Mouse (Mus musculus): ENCODE results near the gene Rtn4rl1. TPM values are rescaled to one million over a fixed set of nuclear protein-coding genes. Genes with fewer than 3 reads are reported as not detected.

Gene Rtn4rl1
- polyA plus RNA-seq, 1 experiment from 2014 or later = 2.0 TPM

GRCm38 (mm10) chr11:75261730-75262129, 68.1 kb downstream of the Rtn4rl1 start:
- WGBS (ENCODE audit: insufficient replicate concordance) = 72% methylated on average over 4 of the region's 4 CpGs
- Histone ChIP-seq H3K27ac (ENCODE audit: low read depth) (no peak overlapping the region), H3K9me3 (ENCODE audit: low read length) (no peaks in the 10 kb centered on the region), H3K4me3 (ENCODE audit: low read depth, low read length) (no peak overlapping the region), H3K27me3 (ENCODE audit: insufficient read depth, low read length) (no peaks in the 10 kb centered on the region), H3K4me2 (ENCODE audit: low read depth, low read length) (no peak overlapping the region), H3K4me1 (ENCODE audit: insufficient read depth) (0 out of 2 replicates have a peak, but pooled peaks cover 5% of the 10 kb centered on the region), H3K36me3 (replicated peaks; ENCODE audit: insufficient read depth, low read length) (no peaks in the 10 kb centered on the region), H3K9ac (replicated peaks) (no peak overlapping the region)
- DNase-seq = no peak
- no peak for ATAC-seq
- no peak for TF ChIP-seq EP300 (IDR thresholded peaks at IDR 0.05; ENCODE audit: low read depth)
- no peak for TF ChIP-seq CTCF (IDR thresholded peaks at IDR 0.05; ENCODE audit: low read depth)

GRCm38 (mm10) chr11:75262181-75262580, 68.6 kb downstream of the Rtn4rl1 start:
- 80% methylated on average over 3 of the region's 3 CpGs for WGBS (ENCODE audit: insufficient replicate concordance)
- Histone ChIP-seq H3K27ac (ENCODE audit: low read depth) (no peak overlapping the region), H3K9me3 (ENCODE audit: low read length) (no peaks in the 10 kb centered on the region), H3K27me3 (ENCODE audit: insufficient read depth, low read length) (no peaks in the 10 kb centered on the region), H3K4me2 (ENCODE audit: low read depth, low read length) (no peak overlapping the region), H3K4me3 (ENCODE audit: low read depth, low read length) (no peak overlapping the region), H3K9ac (replicated peaks) (no peak overlapping the region), H3K36me3 (replicated peaks; ENCODE audit: insufficient read depth, low read length) (no peaks in the 10 kb centered on the region), H3K4me1 (ENCODE audit: insufficient read depth) (0 out of 2 replicates have a peak, but pooled peaks cover 5% of the 10 kb centered on the region)
- ATAC-seq = no peak
- TF ChIP-seq CTCF (IDR thresholded peaks at IDR 0.05; ENCODE audit: low read depth) (no peak), EP300 (IDR thresholded peaks at IDR 0.05; ENCODE audit: low read depth) (no peak)
- DNase-seq = no peak

GRCm38 (mm10) chr11:75262791-75263190, 69.2 kb downstream of the Rtn4rl1 start:
- Histone ChIP-seq H3K36me3 (replicated peaks; ENCODE audit: insufficient read depth, low read length) (no peaks in the 10 kb centered on the region), H3K4me3 (ENCODE audit: low read depth, low read length) (no peak overlapping the region), H3K27ac (ENCODE audit: low read depth) (no peak overlapping the region), H3K4me2 (ENCODE audit: low read depth, low read length) (no peak overlapping the region), H3K4me1 (ENCODE audit: insufficient read depth) (0 out of 2 replicates have a peak, but pooled peaks cover 5% of the 10 kb centered on the region), H3K9ac (replicated peaks) (no peak overlapping the region), H3K27me3 (ENCODE audit: insufficient read depth, low read length) (no peaks in the 10 kb centered on the region), H3K9me3 (ENCODE audit: low read length) (no peaks in the 10 kb centered on the region)
- DNase-seq = no peak
- TF ChIP-seq CTCF (IDR thresholded peaks at IDR 0.05; ENCODE audit: low read depth) (no peak), EP300 (IDR thresholded peaks at IDR 0.05; ENCODE audit: low read depth) (no peak)
- ATAC-seq = no peak
- WGBS (ENCODE audit: insufficient replicate concordance) = 45% methylated on average over 5 of the region's 5 CpGs

DNA sequence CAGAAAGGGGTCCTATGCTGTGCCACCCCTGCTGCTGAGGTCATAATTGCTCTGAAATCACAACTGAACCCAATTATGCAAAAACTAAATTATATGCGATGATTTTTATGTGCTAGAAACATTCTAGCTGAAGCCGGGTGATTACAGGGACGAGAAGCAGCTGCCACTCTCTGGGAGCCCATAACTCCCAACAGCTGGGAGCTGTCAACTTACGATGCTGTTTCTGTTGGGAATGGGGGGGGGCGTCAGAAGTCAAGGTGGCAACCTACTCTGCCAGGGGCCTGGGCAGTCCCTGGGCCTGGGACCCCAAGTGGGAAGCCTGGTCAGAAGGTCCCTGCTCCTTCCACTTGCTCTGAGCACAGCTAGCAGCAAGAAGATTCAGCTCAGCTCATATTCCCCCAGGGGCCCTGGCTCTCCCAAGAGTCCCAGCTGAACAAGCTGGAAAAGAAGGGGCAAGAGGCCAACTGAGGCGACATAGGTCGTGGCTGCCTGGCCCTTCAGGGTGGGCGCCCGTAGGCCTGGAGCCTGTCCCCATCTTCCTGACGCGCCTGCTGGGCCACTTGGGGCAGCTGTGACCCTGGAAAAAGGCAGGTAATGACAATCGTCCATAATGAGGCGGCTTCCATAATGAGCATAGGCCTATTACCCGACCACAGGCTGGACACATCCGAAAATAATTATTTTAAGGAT, 69.8 kb downstream of the Rtn4rl1 start:
- no peak overlapping the region for H3K27ac ChIP-seq (ENCODE audit: low read depth)
- H3K27me3 ChIP-seq (ENCODE audit: insufficient read depth, low read length) = no peaks in the 10 kb centered on the region
- WGBS (ENCODE audit: insufficient replicate concordance) = 82% methylated on average over 15 of the region's 15 CpGs
- no peaks in the 10 kb centered on the region for H3K36me3 ChIP-seq (replicated peaks; ENCODE audit: insufficient read depth, low read length)
- no peak overlapping the region for H3K4me2 ChIP-seq (ENCODE audit: low read depth, low read length)
- H3K9ac ChIP-seq (replicated peaks) = no peak overlapping the region
- TF ChIP-seq EP300 (IDR thresholded peaks at IDR 0.05; ENCODE audit: low read depth) (no peak), CTCF (IDR thresholded peaks at IDR 0.05; ENCODE audit: low read depth) (no peak)
- H3K9me3 ChIP-seq (ENCODE audit: low read length) = no peaks in the 10 kb centered on the region
- ATAC-seq (no peak), DNase-seq (no peak)
- 0 out of 2 replicates have a peak, but pooled peaks cover 5% of the 10 kb centered on the region for H3K4me1 ChIP-seq (ENCODE audit: insufficient read depth)
- no peak overlapping the region for H3K4me3 ChIP-seq (ENCODE audit: low read depth, low read length)

DNA sequence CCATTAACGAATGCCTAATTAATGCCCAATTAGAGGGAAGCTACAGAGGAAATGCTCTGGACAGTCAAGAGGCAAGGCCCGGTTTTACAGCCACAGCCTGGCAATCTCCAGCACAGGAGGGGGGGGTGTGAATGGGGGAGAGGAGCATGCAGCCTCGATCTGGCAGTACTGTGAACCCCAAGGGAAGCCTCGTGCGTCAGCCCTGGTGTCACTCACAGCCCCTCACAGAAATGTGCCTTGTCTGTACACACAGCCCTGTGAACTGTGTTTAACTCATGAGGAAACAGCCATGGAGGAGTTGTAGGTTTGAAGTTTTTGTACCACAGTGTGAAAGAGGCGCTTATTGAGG, 70.4 kb downstream of the Rtn4rl1 start:
- ATAC-seq (no peak), DNase-seq (no peak)
- 76% methylated on average over 6 of the region's 6 CpGs for WGBS (ENCODE audit: insufficient replicate concordance)
- Histone ChIP-seq H3K27ac (ENCODE audit: low read depth) (no peak overlapping the region), H3K9me3 (ENCODE audit: low read length) (no peaks in the 10 kb centered on the region), H3K4me1 (ENCODE audit: insufficient read depth) (0 out of 2 replicates have a peak, but pooled peaks cover 8% of the 10 kb centered on the region), H3K4me2 (ENCODE audit: low read depth, low read length) (no peak overlapping the region), H3K36me3 (replicated peaks; ENCODE audit: insufficient read depth, low read length) (no peaks in the 10 kb centered on the region), H3K9ac (replicated peaks) (no peak overlapping the region), H3K27me3 (ENCODE audit: insufficient read depth, low read length) (no peaks in the 10 kb centered on the region), H3K4me3 (ENCODE audit: low read depth, low read length) (no peak overlapping the region)
- TF ChIP-seq EP300 (IDR thresholded peaks at IDR 0.05; ENCODE audit: low read depth) = no peak
- no peak for TF ChIP-seq CTCF (IDR thresholded peaks at IDR 0.05; ENCODE audit: low read depth)

- DNase-seq = no peak
- Histone ChIP-seq H3K4me2 (ENCODE audit: low read depth, low read length) (no peak overlapping the region), H3K27me3 (ENCODE audit: insufficient read depth, low read length) (no peaks in the 10 kb centered on the region), H3K9ac (replicated peaks) (no peak overlapping the region), H3K27ac (ENCODE audit: low read depth) (no peak overlapping the region), H3K9me3 (ENCODE audit: low read length) (no peaks in the 10 kb centered on the region), H3K4me1 (ENCODE audit: insufficient read depth) (0 out of 2 replicates have a peak, but pooled peaks cover 8% of the 10 kb centered on the region), H3K36me3 (replicated peaks; ENCODE audit: insufficient read depth, low read length) (no peaks in the 10 kb centered on the region), H3K4me3 (ENCODE audit: low read depth, low read length) (no peak overlapping the region)
- WGBS (ENCODE audit: insufficient replicate concordance) = 79% methylated on average over 6 of the region's 6 CpGs
- ATAC-seq = no peak
- TF ChIP-seq EP300 (IDR thresholded peaks at IDR 0.05; ENCODE audit: low read depth) (no peak), CTCF (IDR thresholded peaks at IDR 0.05; ENCODE audit: low read depth) (peak; percentile 17; the same call in 1 of the 2 replicates)
Observed at GRCm38 (mm10) chr11:75264550-75264949, 71.0 kb downstream of the Rtn4rl1 start.

All from liver, postnatal 0 days (tissue).